Mouse (Mus musculus) liver, postnatal 0 days (tissue): ENCODE results near the gene Mark2.

Experiments
- CTCF ChIP-seq: sonication (generic); IDR thresholded peaks from 2 replicates; pipeline ENCODE4 v1.5.1; 2016; ENCODE audit warnings: antibody characterized with exemption, low read depth
- EP300 ChIP-seq: IDR thresholded peaks from 2 replicates; pipeline ENCODE4 v1.6.1; 2016; ENCODE audit warnings: antibody characterized with exemption, low read depth, mild to moderate bottlenecking

DNA sequence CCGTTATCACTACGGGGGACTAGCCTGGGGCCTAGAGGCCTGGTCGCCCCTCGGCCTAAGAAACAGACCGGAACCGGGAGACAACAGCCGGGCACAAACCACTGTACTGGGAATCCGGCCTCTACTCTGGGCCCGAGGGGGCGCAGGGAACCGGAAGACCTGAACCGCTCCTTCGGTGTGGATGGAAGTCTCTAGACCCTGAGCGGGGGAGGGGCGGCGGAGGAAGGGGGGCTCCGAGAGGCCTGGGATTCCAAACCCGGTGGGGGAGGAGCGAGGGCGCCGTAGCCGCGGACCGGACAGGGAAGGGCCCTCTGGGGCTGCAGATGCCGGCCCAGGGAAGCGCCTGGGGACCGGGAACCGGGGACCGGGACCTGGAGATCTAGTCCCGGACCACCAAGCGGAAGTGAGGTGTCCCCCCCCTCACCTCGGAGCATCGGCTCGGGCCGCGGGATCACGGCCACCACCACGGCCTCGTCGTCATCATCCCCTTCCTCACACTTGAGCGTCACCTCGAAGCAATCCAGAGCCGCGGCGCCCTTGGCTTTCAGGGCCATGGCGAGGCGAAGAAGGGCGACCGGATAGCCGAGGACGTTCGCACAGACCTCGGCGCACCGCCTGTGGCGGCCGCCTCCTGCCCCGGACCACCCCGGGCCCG lies 40.7 kb upstream of the Mark2 start:
- no peak for TF ChIP-seq EP300
- TF ChIP-seq CTCF, result no peak
